Mouse (Mus musculus): ENCODE data around the gene Thra. TPM values are rescaled to one million over a fixed set of nuclear protein-coding genes. Genes with fewer than 3 reads are reported as not detected.
A peak's percentile ranks its signal among the peaks of the same experiment; 100 is the strongest.
"Not testable (repeated sequence)": the region's sequence is repeated elsewhere in the genome, so short reads cannot be mapped to it uniquely, and the experiment has no call there.

The Thra gene
- polyA plus RNA-seq, 1 experiment from 2014 or later = 51.0 TPM

- H3K27ac ChIP-seq (replicated peaks) = no peak overlapping the region
- no peak overlapping the region for H3K4me2 ChIP-seq (replicated peaks)
- peaks cover 41% of the 10 kb centered on the region for H3K36me3 ChIP-seq
- H3K4me3 ChIP-seq (replicated peaks) = no peak overlapping the region
- ATAC-seq (ENCODE audit: insufficient number of reproducible peaks, low FRiP score, low TSS enrichment, low read depth) = no peak
- H3K9ac ChIP-seq = no peak overlapping the region
- H3K9me3 ChIP-seq (replicated peaks) = no peaks in the 10 kb centered on the region
- whole genome bisulfite sequencing = 76% methylated on average over 10 of the region's 10 CpGs
- peaks cover 45% of the 10 kb centered on the region for H3K4me1 ChIP-seq
- no peaks in the 10 kb centered on the region for H3K27me3 ChIP-seq
These were observed 35.4 kb upstream of the Thra start for GRCm38 (mm10) chr11:98705021-98705420.

- Histone ChIP-seq H3K27ac (replicated peaks) (peak overlapping the region; percentile 78), H3K9me3 (replicated peaks) (no peaks in the 10 kb centered on the region), H3K4me2 (replicated peaks) (0 out of 2 replicates have a peak overlapping the region, but pooled peaks have one; percentile 3), H3K9ac (no peak overlapping the region), H3K4me3 (replicated peaks) (no peak overlapping the region), H3K36me3 (peaks cover 56% of the 10 kb centered on the region), H3K4me1 (peaks cover 36% of the 10 kb centered on the region), H3K27me3 (no peaks in the 10 kb centered on the region)
- ATAC-seq (ENCODE audit: insufficient number of reproducible peaks, low FRiP score, low TSS enrichment, low read depth) = peak; percentile 51
- WGBS = 61% methylated on average over 22 of the region's 22 CpGs
These were observed 32.8 kb upstream of the Thra start for GRCm38 (mm10) chr11:98707401-98708281.

- peaks cover 36% of the 10 kb centered on the region for H3K4me1 ChIP-seq
- H3K4me3 ChIP-seq (replicated peaks) = no peak overlapping the region
- peaks cover 64% of the 10 kb centered on the region for H3K36me3 ChIP-seq
- 77% methylated on average over 19 of the region's 19 CpGs for whole genome bisulfite sequencing
- no peaks in the 10 kb centered on the region for H3K27me3 ChIP-seq
- peak overlapping the region; percentile 78 for H3K27ac ChIP-seq (replicated peaks)
- H3K4me2 ChIP-seq (replicated peaks) = 0 out of 2 replicates have a peak overlapping the region, but pooled peaks have one; percentile 3
- no peak for ATAC-seq (ENCODE audit: insufficient number of reproducible peaks, low FRiP score, low TSS enrichment, low read depth)
- H3K9me3 ChIP-seq (replicated peaks) = no peaks in the 10 kb centered on the region
- no peak overlapping the region for H3K9ac ChIP-seq
These were observed 32.0 kb upstream of the Thra start for GRCm38 (mm10) chr11:98708282-98708956.

GRCm38 (mm10) chr11:98709001-98709741, 31.3 kb upstream of the Thra start:
- H3K27me3 ChIP-seq = no peaks in the 10 kb centered on the region
- H3K36me3 ChIP-seq = peaks cover 72% of the 10 kb centered on the region
- peak overlapping the region; percentile 78 for H3K27ac ChIP-seq (replicated peaks)
- H3K9ac ChIP-seq = no peak overlapping the region
- 76% methylated on average over 26 of the region's 26 CpGs for WGBS
- H3K4me1 ChIP-seq = peaks cover 36% of the 10 kb centered on the region
- H3K4me3 ChIP-seq (replicated peaks) = no peak overlapping the region
- ATAC-seq (ENCODE audit: insufficient number of reproducible peaks, low FRiP score, low TSS enrichment, low read depth) = no peak
- H3K4me2 ChIP-seq (replicated peaks) = no peak overlapping the region
- no peaks in the 10 kb centered on the region for H3K9me3 ChIP-seq (replicated peaks)

- no peaks in the 10 kb centered on the region for H3K9me3 ChIP-seq (replicated peaks)
- H3K27me3 ChIP-seq = no peaks in the 10 kb centered on the region
- H3K9ac ChIP-seq = no peak overlapping the region
- H3K4me3 ChIP-seq (replicated peaks) = no peak overlapping the region
- peaks cover 36% of the 10 kb centered on the region for H3K4me1 ChIP-seq
- no peak overlapping the region for H3K4me2 ChIP-seq (replicated peaks)
- 0 out of 2 replicates have a peak overlapping the region, but pooled peaks have one; percentile 3 for H3K27ac ChIP-seq (replicated peaks)
- H3K36me3 ChIP-seq = peaks cover 73% of the 10 kb centered on the region
- no peak for ATAC-seq (ENCODE audit: insufficient number of reproducible peaks, low FRiP score, low TSS enrichment, low read depth)
- 49% methylated on average over 12 of the region's 12 CpGs for WGBS
These were observed 29.9 kb upstream of the Thra start for GRCm38 (mm10) chr11:98710416-98711045.

- Histone ChIP-seq H3K4me3 (replicated peaks) (no peak overlapping the region), H3K4me1 (peaks cover 36% of the 10 kb centered on the region), H3K27ac (replicated peaks) (0 out of 2 replicates have a peak overlapping the region, but pooled peaks have one; percentile 3), H3K9ac (no peak overlapping the region), H3K27me3 (no peaks in the 10 kb centered on the region), H3K9me3 (replicated peaks) (no peaks in the 10 kb centered on the region), H3K36me3 (peaks cover 73% of the 10 kb centered on the region), H3K4me2 (replicated peaks) (no peak overlapping the region)
- WGBS = 69% methylated on average over 4 of the region's 4 CpGs
- ATAC-seq (ENCODE audit: insufficient number of reproducible peaks, low FRiP score, low TSS enrichment, low read depth) = no peak
These were observed 29.4 kb upstream of the Thra start for GRCm38 (mm10) chr11:98711046-98711434.

- not testable (repeated sequence) for H3K27ac ChIP-seq (replicated peaks); ATAC-seq (ENCODE audit: insufficient number of reproducible peaks, low FRiP score, low TSS enrichment, low read depth); H3K4me3 ChIP-seq (replicated peaks); H3K9ac ChIP-seq; H3K4me2 ChIP-seq (replicated peaks); H3K9me3 ChIP-seq (replicated peaks); H3K27me3 ChIP-seq
- WGBS = 82% methylated on average over 6 of the region's 6 CpGs
- peaks cover 70% of the 10 kb centered on the region for H3K36me3 ChIP-seq
- peaks cover 33% of the 10 kb centered on the region for H3K4me1 ChIP-seq
These were observed 28.4 kb upstream of the Thra start for GRCm38 (mm10) chr11:98712009-98712408.

GRCm38 (mm10) chr11:98713703-98714102, 26.7 kb upstream of the Thra start:
- no peak overlapping the region for H3K9ac ChIP-seq
- H3K27ac ChIP-seq (replicated peaks) = no peak overlapping the region
- 79% methylated on average over 12 of the region's 12 CpGs for WGBS
- H3K4me3 ChIP-seq (replicated peaks) = no peak overlapping the region
- no peaks in the 10 kb centered on the region for H3K27me3 ChIP-seq
- H3K9me3 ChIP-seq (replicated peaks) = no peaks in the 10 kb centered on the region
- H3K4me2 ChIP-seq (replicated peaks) = no peak overlapping the region
- no peak for ATAC-seq (ENCODE audit: insufficient number of reproducible peaks, low FRiP score, low TSS enrichment, low read depth)
- peaks cover 68% of the 10 kb centered on the region for H3K36me3 ChIP-seq
- H3K4me1 ChIP-seq = peaks cover 31% of the 10 kb centered on the region

- H3K9me3 ChIP-seq (replicated peaks) = no peaks in the 10 kb centered on the region
- H3K27ac ChIP-seq (replicated peaks) = no peak overlapping the region
- ATAC-seq (ENCODE audit: insufficient number of reproducible peaks, low FRiP score, low TSS enrichment, low read depth) = no peak
- no peak overlapping the region for H3K4me2 ChIP-seq (replicated peaks)
- WGBS = 86% methylated on average over 9 of the region's 9 CpGs
- H3K36me3 ChIP-seq = peaks cover 56% of the 10 kb centered on the region
- H3K4me3 ChIP-seq (replicated peaks) = no peak overlapping the region
- H3K9ac ChIP-seq = no peak overlapping the region
- no peaks in the 10 kb centered on the region for H3K27me3 ChIP-seq
- peaks cover 15% of the 10 kb centered on the region for H3K4me1 ChIP-seq
These were observed 24.5 kb upstream of the Thra start for GRCm38 (mm10) chr11:98715946-98716345.

GRCm38 (mm10) chr11:98717904-98718303, 22.5 kb upstream of the Thra start:
- H3K36me3 ChIP-seq = peaks cover 44% of the 10 kb centered on the region
- WGBS = 15% methylated on average over 13 of the region's 13 CpGs
- peaks cover 21% of the 10 kb centered on the region for H3K4me1 ChIP-seq
- no peak overlapping the region for H3K9ac ChIP-seq
- no peaks in the 10 kb centered on the region for H3K27me3 ChIP-seq
- H3K4me2 ChIP-seq (replicated peaks) = peak overlapping the region; percentile 15; the same call in 1 of the 2 replicates
- H3K27ac ChIP-seq (replicated peaks) = peak overlapping the region; percentile 68
- H3K9me3 ChIP-seq (replicated peaks) = no peaks in the 10 kb centered on the region
- H3K4me3 ChIP-seq (replicated peaks) = no peak overlapping the region
- 0 out of 2 replicates have a peak, but pooled peaks have one; percentile 35 for ATAC-seq (ENCODE audit: insufficient number of reproducible peaks, low FRiP score, low TSS enrichment, low read depth)
